24 mouse cellular contexts compared by ENCODE assay signal in the genomic region with DNA sequence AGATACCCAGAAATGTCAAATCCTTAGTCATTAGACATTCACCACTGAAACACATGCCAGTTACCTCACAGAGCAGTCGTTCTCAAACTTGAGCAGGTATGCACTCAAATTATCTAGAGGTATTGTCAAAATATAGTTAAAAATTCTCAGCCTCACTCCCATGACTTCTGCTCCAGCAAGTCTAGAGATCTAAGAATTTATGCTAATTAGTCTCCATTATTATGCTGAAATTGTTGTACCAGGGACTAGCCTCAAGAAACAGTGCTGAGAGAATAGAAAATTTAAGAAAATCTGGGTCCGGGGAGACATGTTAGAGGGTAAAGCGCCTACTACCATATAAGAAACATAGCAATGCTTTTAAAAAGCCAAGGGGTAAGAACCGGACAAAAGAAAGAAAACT. TPM values are rescaled to one million over a fixed set of nuclear protein-coding genes. Genes with fewer than 3 reads are reported as not detected.
DNase-seq lines count a peak whose midpoint lies in the region; ATAC-seq and TF ChIP-seq lines count a peak whose summit lies in the region.
"Had no signal": no experiment of that assay in that cellular context is flagged by ENCODE, and none has a peak within 500 bp of the region (broad histone marks: within the 10 kb centered on the region; RNA-seq: fewer than 3 reads in every experiment).

No protein-coding gene starts in this region.

- in situ Hi-C loops in ES-E14 (cut with MboI; ENCODE audit: low sequenced_read_pairs in 2 of 2, unreplicated experiment in 2 of 2): no loop called here

- H3K27ac ChIP-seq in ES-E14 (ENCODE audit: insufficient read depth, low read depth, low read length, poor library complexity, severe bottlenecking): peak overlapping the region; percentile 59; the same call in 1 of the 2 replicates
- H3K27ac ChIP-seq in forebrain, embryonic 11.5 days (ENCODE audit: low read depth, low read length): no peak overlapping the region

- H3K4me2 ChIP-seq in forebrain, embryonic 11.5 days (ENCODE audit: low read depth, low read length, severe bottlenecking): no peak overlapping the region

- no peaks in the 10 kb centered on the region for H3K9me3 ChIP-seq in E14TG2a.4 (ENCODE audit: low read length)
- no peaks in the 10 kb centered on the region for H3K9me3 ChIP-seq in ES-E14 (ENCODE audit: control insufficient read depth, insufficient read depth, low read depth, low read length)
- no peaks in the 10 kb centered on the region for H3K9me3 ChIP-seq in forebrain, embryonic 11.5 days (ENCODE audit: control insufficient read depth, low read length)
- H3K9me3 ChIP-seq: G1E had no signal

- peaks cover 43% of the 10 kb centered on the region for H3K4me1 ChIP-seq in E14TG2a.4 (replicated peaks; ENCODE audit: low read depth, low read length)
- peaks cover 4% of the 10 kb centered on the region in 2 experiments; a peak in 2 of 4 replicates for H3K4me1 ChIP-seq in ES-E14 (ENCODE audit: control insufficient read depth in 2 of 2, insufficient read depth in 2 of 2, low read length in 2 of 2, poor library complexity in 1 of 2)
- H3K4me1 ChIP-seq in forebrain, embryonic 11.5 days (replicated peaks; ENCODE audit: control insufficient read depth, insufficient read depth, low read length): no peaks in the 10 kb centered on the region

- H3K4me3 ChIP-seq in E14TG2a.4 (replicated peaks; ENCODE audit: low read length) (peak overlapping the region; percentile 35), ES-E14 (ENCODE audit: insufficient read depth in 1 of 2, low read depth in 1 of 2, low read length in 2 of 2, poor library complexity in 1 of 2, severe bottlenecking in 1 of 2) (peak overlapping the region; percentile 3 to 34; a peak in 3 of 4 replicates)
- H3K4me3 ChIP-seq in forebrain, embryonic 11.5 days (ENCODE audit: low read depth, low read length): no peak overlapping the region

- TF ChIP-seq CTCF in E14TG2a.4 (conservative IDR thresholded peaks at IDR 0.05; ENCODE audit: low read length): no peak

- DNase-seq in ES-CJ7 (ENCODE audit: low read depth, low spot score) (peak; percentile 25), ES-E14 (ENCODE audit: low read depth, low spot score) (no peak), R1 (ENCODE audit: low read depth, low spot score) (peak; percentile 62)
- no peak for DNase-seq in cerebellum, adult 11-12 months
- no peak for DNase-seq in forebrain, embryonic 11.5 days (ENCODE audit: low spot score)
- DNase-seq in cerebellum, adult 9-10 months: no peak
- DNase-seq: adrenal gland, adult 8-10 months; adrenal gland, postnatal 10 days; adrenal gland, postnatal 14 days; adrenal gland, postnatal 25 days; adrenal gland, postnatal 36 days; B cell, adult 2 months; cerebellum, adult 11 months; cerebellum, adult 18-20 months; cerebellum, adult 2 months; cerebellum, adult 8-10 months; cerebellum, postnatal 10 days had no signal

- 96% methylated on average over 4 of the region's 4 CpGs for WGBS in forebrain, embryonic 11.5 days

- H3K36me3 ChIP-seq in E14TG2a.4 (ENCODE audit: insufficient read depth, low read length) (peaks cover 3% of the 10 kb centered on the region; the same call in 1 of the 2 replicates), ES-E14 (ENCODE audit: control insufficient read depth, insufficient read depth, low read length, poor library complexity, severe bottlenecking) (peaks cover 4% of the 10 kb centered on the region)
- H3K36me3 ChIP-seq in forebrain, embryonic 11.5 days (ENCODE audit: control insufficient read depth, insufficient read depth, low read length): peaks cover 5% of the 10 kb centered on the region

- peak overlapping the region; percentile 39; the same call in 1 of the 2 replicates for H3K9ac ChIP-seq in ES-E14 (ENCODE audit: insufficient read depth, low read depth, low read length, poor library complexity, severe bottlenecking)
- no peak overlapping the region for H3K9ac ChIP-seq in forebrain, embryonic 11.5 days (ENCODE audit: low read length)

- no peaks in the 10 kb centered on the region for H3K27me3 ChIP-seq in E14TG2a.4 (ENCODE audit: insufficient read depth, low read length)
- no peaks in the 10 kb centered on the region for H3K27me3 ChIP-seq in forebrain, embryonic 11.5 days (ENCODE audit: control insufficient read depth, insufficient read depth, low read length)
- H3K27me3 ChIP-seq: CH12.LX, Patski had no signal

- ATAC-seq in megakaryocyte-erythroid progenitor cell, adult 5-6 weeks (replicated peaks; ENCODE audit: low FRiP score, low TSS enrichment, poor library complexity, severe bottlenecking): no peak
- no peak for ATAC-seq in forebrain, embryonic 11.5 days (replicated peaks; ENCODE audit: low FRiP score)
- ATAC-seq: activated CD4-positive, CD25-positive, alpha-beta regulatory T cell, adult 4 months; CD4-positive, CD25-positive, alpha-beta regulatory T cell, adult 4 months; Patski had no signal

TF ChIP-seq in ES-E14, 5 proteins besides CTCF, POLR2A, EP300 and RAD21:
- TF ChIP-seq MAFK (IDR thresholded peaks at IDR 0.05; ENCODE audit: insufficient read depth, low read depth, low read length): no peak
- TF ChIP-seq ZC3H11A (IDR thresholded peaks at IDR 0.05; ENCODE audit: borderline replicate concordance, low read depth, low read length): no peak
- TF ChIP-seq CHD2 (IDR thresholded peaks at IDR 0.05; ENCODE audit: low read depth, low read length): no peak
- TF ChIP-seq ZNF384 (IDR thresholded peaks at IDR 0.05; ENCODE audit: low read depth, low read length): no peak
- TF ChIP-seq HCFC1 (IDR thresholded peaks at IDR 0.05; ENCODE audit: borderline replicate concordance, insufficient read depth, low read length): no peak

RNA-seq across cellular contexts. Expression of gene Zfp27, which starts 2.3 kb away (rescaled TPM):
- 5.1 and 6.1 TPM in 2 replicates for total RNA-seq in ES-E14 (2012; rRNA removed)
- total RNA-seq in megakaryocyte-erythroid progenitor cell, adult 5-6 weeks (2014; fragmentation: Nextera tagmentation): 7.2 and 8.0 TPM in 2 replicates
- total RNA-seq in megakaryocyte-erythroid progenitor cell, adult 5-6 weeks (2017): 8.3 and 11.1 TPM in 2 replicates
- polyA plus RNA-seq in forebrain, embryonic 11.5 days (2014; fragmentation: Nextera tagmentation; extraction: Ambion mirVana): 12.4 and 13.7 TPM in 2 replicates

RNA-seq across cellular contexts. Expression of gene Zfp383, which starts 3.9 kb away (rescaled TPM):
- total RNA-seq in ES-E14 (2012; rRNA removed): 5.1 and 5.4 TPM in 2 replicates
- 0.12 and 0.74 TPM in 2 replicates for total RNA-seq in megakaryocyte-erythroid progenitor cell, adult 5-6 weeks (2014; fragmentation: Nextera tagmentation)
- 1.5 and 2.4 TPM in 2 replicates for total RNA-seq in megakaryocyte-erythroid progenitor cell, adult 5-6 weeks (2017)
- polyA plus RNA-seq in forebrain, embryonic 11.5 days (2014; fragmentation: Nextera tagmentation; extraction: Ambion mirVana): 7.5 and 7.9 TPM in 2 replicates

RNA-seq across cellular contexts. Expression of gene Zfp420, which starts 44.3 kb away (rescaled TPM):
- 5.6 and 6.9 TPM in 2 replicates for total RNA-seq in ES-E14 (2012; rRNA removed)
- 3.2 and 5.3 TPM in 2 replicates for total RNA-seq in megakaryocyte-erythroid progenitor cell, adult 5-6 weeks (2014; fragmentation: Nextera tagmentation)
- total RNA-seq in megakaryocyte-erythroid progenitor cell, adult 5-6 weeks (2017): 2.6 and 3.5 TPM in 2 replicates
- 10.4 and 13.4 TPM in 2 replicates for polyA plus RNA-seq in forebrain, embryonic 11.5 days (2014; fragmentation: Nextera tagmentation; extraction: Ambion mirVana)

RNA-seq across cellular contexts. Expression of gene Zfp74, which starts 49.8 kb away (rescaled TPM):
- total RNA-seq in ES-E14 (2012; rRNA removed): 11.7 and 24.1 TPM in 2 replicates
- total RNA-seq in megakaryocyte-erythroid progenitor cell, adult 5-6 weeks (2014; fragmentation: Nextera tagmentation): 9.1 and 10.6 TPM in 2 replicates
- 8.4 and 9.2 TPM in 2 replicates for total RNA-seq in megakaryocyte-erythroid progenitor cell, adult 5-6 weeks (2017)
- 13.1 and 13.2 TPM in 2 replicates for polyA plus RNA-seq in forebrain, embryonic 11.5 days (2014; fragmentation: Nextera tagmentation; extraction: Ambion mirVana)

RNA-seq across cellular contexts. Expression of gene Zfp940, which starts 50.6 kb away (rescaled TPM):
- total RNA-seq in ES-E14 (2012; rRNA removed): 6.9 and 12.3 TPM in 2 replicates
- 4.6 TPM in 2 replicates for total RNA-seq in megakaryocyte-erythroid progenitor cell, adult 5-6 weeks (2014; fragmentation: Nextera tagmentation)
- total RNA-seq in megakaryocyte-erythroid progenitor cell, adult 5-6 weeks (2017): 8.2 and 10.7 TPM in 2 replicates
- 10.7 and 11.3 TPM in 2 replicates for polyA plus RNA-seq in forebrain, embryonic 11.5 days (2014; fragmentation: Nextera tagmentation; extraction: Ambion mirVana)

Comparison
In these comparisons a context has a peak if more than half of its experiments do, and no peak if none do; other contexts are left out.
1. DNase-seq: peak in ES-CJ7 (single experiment) and R1 (single experiment); none in ES-E14 (single experiment), cerebellum, adult 11-12 months (single experiment), forebrain, embryonic 11.5 days (single experiment) and cerebellum, adult 9-10 months (single experiment).